Mouse (Mus musculus) CH12.LX (cell line): ENCODE results near the gene Ung. TPM values are rescaled to one million over a fixed set of nuclear protein-coding genes. Genes with fewer than 3 reads are reported as not detected.

Experiments
- DNase-seq: peaks from one replicate; pipeline ENCODE4 v3.0.0-alpha.2; 2013; ENCODE audit errors: extremely low read depth
- H3K27ac ChIP-seq: 2 replicates; pipeline ENCODE4 v1.5.1; 2012; ENCODE audit warnings: low read depth, mild to moderate bottlenecking, control low read depth, moderate library complexity; ENCODE audit not compliant: insufficient read depth
- H3K27me3 ChIP-seq: replicated peaks from 2 replicates; pipeline ENCODE3; 2012; ENCODE audit warnings: inconsistent platforms
- H3K36me3 ChIP-seq, 2 experiments: replicated peaks in 1 of 2; 2 replicates each; pipeline versions ENCODE3 to v1.6.1; 2012; ENCODE audit warnings: inconsistent platforms in 1 of 2, low read length in 1 of 2, mild to moderate bottlenecking in 1 of 2, mixed read lengths in 1 of 2, moderate library complexity in 1 of 2; ENCODE audit not compliant: control insufficient read depth in 1 of 2, insufficient read depth in 1 of 2
- H3K4me1 ChIP-seq, 2 experiments: 2 replicates each; pipeline ENCODE4 v1.6.1; 2012; ENCODE audit warnings: inconsistent platforms in 1 of 2, moderate library complexity in 1 of 2; ENCODE audit not compliant: insufficient read depth in 2 of 2, control insufficient read depth in 1 of 2
- H3K4me2 ChIP-seq: 2 replicates; pipeline ENCODE4 v1.6.1; 2012; ENCODE audit warnings: low read depth, mild to moderate bottlenecking, control low read depth; ENCODE audit not compliant: poor library complexity, insufficient read depth, severe bottlenecking
- H3K4me3 ChIP-seq, 3 experiments: fragments of 150-350 bp in 1 of 3; sonication (generic) in 1 of 3; replicated peaks in 1 of 3; 2 replicates each; pipeline versions ENCODE3 to v1.5.1; 2011 to 2012; ENCODE audit warnings: low read depth in 2 of 3, low read length in 2 of 3, mild to moderate bottlenecking in 2 of 3, moderate library complexity in 2 of 3, control low read depth in 1 of 3, improper control_type of control experiment in 1 of 3, inconsistent platforms in 1 of 3, mixed read lengths in 1 of 3; ENCODE audit not compliant: poor library complexity in 1 of 3
- H3K79me2 ChIP-seq: replicated peaks from 2 replicates; pipeline ENCODE4 v1.6.1; 2012; ENCODE audit warnings: mild to moderate bottlenecking, moderate library complexity; ENCODE audit not compliant: control insufficient read depth, poor library complexity, insufficient read depth, severe bottlenecking; ENCODE audit errors: extremely low read depth
- H3K9ac ChIP-seq: 2 replicates; pipeline ENCODE4 v1.6.1; 2012; ENCODE audit warnings: low read depth, mild to moderate bottlenecking, control low read depth, moderate library complexity; ENCODE audit not compliant: insufficient read depth
- H3K9me3 ChIP-seq: replicated peaks from 2 replicates; pipeline ENCODE3; 2012; ENCODE audit warnings: low read length, inconsistent platforms, mixed read lengths
- CHD1 ChIP-seq: IDR thresholded peaks from 2 replicates; pipeline ENCODE4 v1.6.1; 2012; ENCODE audit warnings: low read depth, low read length, improper control_type of control experiment, inconsistent platforms
- CTCF ChIP-seq, 2 experiments: IDR thresholded peaks in 1 of 2; conservative IDR thresholded peaks in 1 of 2; 2 replicates each; pipeline ENCODE4 v1.5.1; 2011 to 2012; ENCODE audit warnings: low read depth in 2 of 2, low read length in 2 of 2, improper control_type of control experiment in 1 of 2, inconsistent platforms in 1 of 2, mild to moderate bottlenecking in 1 of 2, moderate library complexity in 1 of 2
- ELF1 ChIP-seq: IDR thresholded peaks from 2 replicates; pipeline ENCODE4 v1.6.1; 2014; ENCODE audit warnings: low read depth, mild to moderate bottlenecking, inconsistent platforms, low read length, improper control_type of control experiment
- ETS1 ChIP-seq: conservative IDR thresholded peaks from 2 replicates; pipeline ENCODE4 v1.6.1; 2012; ENCODE audit warnings: low read depth, mild to moderate bottlenecking, inconsistent platforms, low read length, improper control_type of control experiment, moderate library complexity
- HCFC1 ChIP-seq: IDR thresholded peaks from 2 replicates; pipeline ENCODE4 v1.6.1; 2012; ENCODE audit warnings: low read depth, mild to moderate bottlenecking, inconsistent platforms, low read length, improper control_type of control experiment
- IRF4 ChIP-seq: IDR thresholded peaks from 2 replicates; pipeline ENCODE4 v1.6.1; 2014; ENCODE audit warnings: low read depth, mild to moderate bottlenecking, inconsistent platforms, low read length, improper control_type of control experiment
- JUND ChIP-seq: conservative IDR thresholded peaks from 2 replicates; pipeline ENCODE4 v1.6.1; 2011; ENCODE audit warnings: low read depth, low read length, improper control_type of control experiment
- KAT2A ChIP-seq: IDR thresholded peaks from 2 replicates; pipeline ENCODE4 v1.6.1; 2012; ENCODE audit warnings: low read length, improper control_type of control experiment, inconsistent platforms; ENCODE audit not compliant: insufficient replicate concordance
- MAX ChIP-seq: IDR thresholded peaks from 2 replicates; pipeline ENCODE4 v1.6.1; 2011; ENCODE audit warnings: low read length, improper control_type of control experiment
- MEF2A ChIP-seq: IDR thresholded peaks from 2 replicates; pipeline ENCODE4 v1.6.1; 2014; ENCODE audit warnings: low read depth, mild to moderate bottlenecking, inconsistent platforms, low read length, improper control_type of control experiment, borderline replicate concordance
- MYC ChIP-seq: IDR thresholded peaks from 2 replicates; pipeline ENCODE4 v1.6.1; 2011; ENCODE audit warnings: low read depth, mild to moderate bottlenecking, improper control_type of control experiment, low read length
- NRF1 ChIP-seq: IDR thresholded peaks from 2 replicates; pipeline ENCODE4 v1.6.1; 2014; ENCODE audit warnings: low read depth, mild to moderate bottlenecking, inconsistent platforms, low read length, improper control_type of control experiment, moderate library complexity
- PAX5 ChIP-seq: IDR thresholded peaks from 2 replicates; pipeline ENCODE4 v1.6.1; 2012; ENCODE audit warnings: low read length, inconsistent platforms, mixed read lengths
- RAD21 ChIP-seq: IDR thresholded peaks from 2 replicates; pipeline ENCODE4 v1.6.1; 2011; ENCODE audit warnings: low read depth, mild to moderate bottlenecking, low read length, improper control_type of control experiment, moderate library complexity
- RCOR1 ChIP-seq: conservative IDR thresholded peaks from 2 replicates; pipeline ENCODE4 v1.6.1; 2012; ENCODE audit warnings: low read depth, mild to moderate bottlenecking, inconsistent platforms, low read length, improper control_type of control experiment
- ZKSCAN1 ChIP-seq: IDR thresholded peaks from 2 replicates; pipeline ENCODE4 v1.6.1; 2012; ENCODE audit warnings: low read depth, inconsistent platforms, low read length, improper control_type of control experiment, borderline replicate concordance
- ZMIZ1 ChIP-seq: IDR thresholded peaks from 2 replicates; pipeline ENCODE4 v1.6.1; 2012; ENCODE audit warnings: low read depth, mild to moderate bottlenecking, inconsistent platforms, low read length, improper control_type of control experiment
- dilution Hi-C: fragments of 300-500 bp; cut with MboI; formaldehyde crosslinking; loops from 2 replicates; pipeline ENCODE4 v1.14.3; 2020; ENCODE audit warnings: low sequenced_read_pairs; ENCODE audit not compliant: extremely low pct_unique_long_range_greater_than_20kb, extremely low pct_ligation_motif_present
- in situ Hi-C: fragments of 300-500 bp; cut with MboI; formaldehyde crosslinking; loops from 3 replicates; pipeline ENCODE4 v1.14.3; 2019; ENCODE audit warnings: low sequenced_read_pairs, low pct_ligation_motif_present, low pct_unique_long_range_greater_than_20kb, mixed read lengths
- polyA plus RNA-seq: library from polyadenylated mRNA; unstranded; fragments of >175 nt; gene quantifications from 2 replicates; pipeline ENCODE4 v1.2.1, GENCODE M21; 2012; ENCODE audit warnings: low read depth; ENCODE audit not compliant: insufficient read length
- total RNA-seq, 2 experiments: library from RNA; depleted of rRNA; stranded (reverse); fragments of 300-350 nt in 1 of 2; fragments of >200 nt in 1 of 2; gene quantifications; 2 replicates each; pipeline ENCODE4 v1.2.3; 2012 to 2014

The Ung gene
- total and polyA plus RNA-seq, 3 experiments = 39.1 to 91.9 (median 51.9) TPM

DNA sequence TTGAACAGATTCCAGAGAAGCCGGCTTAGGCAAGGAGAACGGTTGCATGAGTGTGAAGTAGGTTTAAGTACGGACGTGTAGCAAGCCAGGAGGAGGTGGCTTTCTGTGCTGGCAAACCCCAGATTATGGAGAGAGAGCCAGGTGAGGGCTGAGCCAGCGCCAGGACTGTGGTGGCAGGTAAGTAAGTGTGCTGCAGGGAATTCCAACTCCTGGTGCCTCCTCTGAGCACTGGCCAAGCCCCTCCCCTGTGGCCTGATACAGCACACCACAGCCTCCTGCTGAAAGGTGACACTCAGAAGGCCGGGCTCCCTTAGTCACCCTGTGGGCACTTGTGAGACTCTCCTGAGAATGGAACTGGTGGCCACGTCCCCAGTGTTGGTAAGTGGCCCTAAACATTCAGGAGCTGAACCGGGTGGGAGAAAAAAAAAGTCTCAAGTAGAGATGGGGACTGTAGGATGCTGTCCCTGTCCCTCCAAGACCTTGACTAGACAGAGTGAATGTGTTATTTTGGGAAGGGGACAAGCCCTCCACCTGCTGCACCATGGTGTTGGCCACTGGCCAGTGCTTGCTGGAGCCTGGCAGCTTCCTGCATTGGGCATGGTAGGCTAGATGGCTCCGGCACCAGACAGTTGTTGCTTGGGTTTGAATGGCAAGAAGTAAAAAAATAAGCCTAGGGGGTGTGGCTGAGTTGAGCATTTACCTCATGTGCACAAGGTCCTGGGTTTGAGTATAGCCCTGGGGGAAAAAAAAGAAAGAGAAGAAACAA lies 25.2 kb downstream of the Ung start:
- H3K4me1 ChIP-seq = peaks cover 0 to 2% of the 10 kb centered on the region in 2 experiments; a peak in 1 of 4 replicates
- no peaks in the 10 kb centered on the region for H3K36me3 ChIP-seq
- TF ChIP-seq ETS1 (no peak), ELF1 (no peak), KAT2A (no peak), PAX5 (no peak), MYC (no peak), HCFC1 (no peak), ZMIZ1 (no peak), RAD21 (no peak), IRF4 (no peak), RCOR1 (no peak), CHD1 (no peak)
- H3K9me3 ChIP-seq = no peaks in the 10 kb centered on the region
- H3K27me3 ChIP-seq = no peaks in the 10 kb centered on the region
- no peak overlapping the region for H3K4me2 ChIP-seq
- dilution Hi-C loops (no loop called here), in situ Hi-C loops (no loop called here)
- no peaks in the 10 kb centered on the region for H3K79me2 ChIP-seq
- no peak overlapping the region for H3K27ac ChIP-seq
- H3K4me3 ChIP-seq = no peak overlapping the region
- no peak for DNase-seq
- no peak overlapping the region for H3K9ac ChIP-seq

DNA sequence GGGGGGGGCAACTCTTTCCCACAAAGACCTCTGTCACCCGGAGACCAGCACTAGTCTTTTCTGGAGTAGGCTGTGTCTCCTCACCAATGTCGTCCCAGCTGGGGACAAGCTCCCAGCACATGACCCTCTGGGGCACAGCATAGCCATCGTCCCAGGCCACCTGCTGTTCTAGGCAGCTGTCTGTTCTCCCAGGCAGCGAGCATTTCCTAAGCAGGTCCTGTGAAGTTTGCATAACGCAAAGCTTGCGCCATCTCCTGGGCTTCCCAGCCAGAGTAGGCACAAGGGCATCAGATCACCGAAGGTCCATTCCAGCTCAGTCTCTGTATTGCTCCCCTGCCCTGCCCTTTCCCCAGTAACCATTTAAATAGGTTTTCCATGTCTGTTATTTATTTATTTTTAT lies 27.1 kb downstream of the Ung start:
- H3K36me3 ChIP-seq = no peaks in the 10 kb centered on the region
- no peaks in the 10 kb centered on the region for H3K9me3 ChIP-seq
- in situ Hi-C loops (no loop called here), dilution Hi-C loops (no loop called here)
- no peak for TF ChIP-seq MEF2A
- no peak for TF ChIP-seq ZKSCAN1
- no peak for TF ChIP-seq JUND
- no peak for TF ChIP-seq CTCF (conservative IDR thresholded peaks at IDR 0.05 in 1 of 2, IDR thresholded peaks at IDR 0.05 in 1 of 2; ENCODE audit: low read depth in 2 of 2, low read length in 2 of 2)
- TF ChIP-seq NRF1 = no peak
- no peak for TF ChIP-seq MAX
- H3K27me3 ChIP-seq = no peaks in the 10 kb centered on the region
- H3K79me2 ChIP-seq = no peaks in the 10 kb centered on the region
- DNase-seq = no peak
- H3K4me3 ChIP-seq = no peak overlapping the region
- no peak overlapping the region for H3K27ac ChIP-seq
- peaks cover 0 to 2% of the 10 kb centered on the region in 2 experiments; a peak in 1 of 4 replicates for H3K4me1 ChIP-seq
- H3K9ac ChIP-seq = no peak overlapping the region
- H3K4me2 ChIP-seq = no peak overlapping the region
